Mouse (Mus musculus): Measurements from ENCODE around the gene Spint4. TPM values are rescaled to one million over a fixed set of nuclear protein-coding genes. Genes with fewer than 3 reads are reported as not detected.

The Spint4 gene
- total and polyA plus RNA-seq, 3 experiments, result not detected

- Histone ChIP-seq H3K4me2 (ENCODE audit: insufficient read depth, low read depth, poor library complexity, severe bottlenecking) (no peak overlapping the region), H3K27ac (ENCODE audit: insufficient read depth, low read depth) (no peak overlapping the region), H3K4me3 (replicated peaks in 1 of 3; ENCODE audit: low read depth in 2 of 3, low read length in 2 of 3, poor library complexity in 1 of 3) (no peak overlapping the region), H3K4me1 (ENCODE audit: control insufficient read depth in 1 of 2, insufficient read depth in 2 of 2) (0 out of 4 replicates have a peak, but pooled peaks cover 0 to 2% of the 10 kb centered on the region in 2 experiments), H3K36me3 (replicated peaks in 1 of 2; ENCODE audit: control insufficient read depth in 1 of 2, insufficient read depth in 1 of 2, low read length in 1 of 2) (no peaks in the 10 kb centered on the region), H3K79me2 (replicated peaks; ENCODE audit: control insufficient read depth, extremely low read depth, insufficient read depth, poor library complexity, severe bottlenecking) (no peaks in the 10 kb centered on the region), H3K27me3 (replicated peaks) (peaks cover 79% of the 10 kb centered on the region), H3K9me3 (replicated peaks; ENCODE audit: low read length) (peaks cover 8% of the 10 kb centered on the region), H3K9ac (ENCODE audit: insufficient read depth, low read depth) (no peak overlapping the region)
- in situ Hi-C loops (cut with MboI; ENCODE audit: low pct_ligation_motif_present, low pct_unique_long_range_greater_than_20kb, low sequenced_read_pairs), result no loop called here
- no peak for TF ChIP-seq SMC3 (IDR thresholded peaks at IDR 0.05; ENCODE audit: low read depth, low read length)
- TF ChIP-seq JUN (IDR thresholded peaks at IDR 0.05; ENCODE audit: insufficient read depth, low read depth, low read length), result no peak
- no peak for TF ChIP-seq MXI1 (IDR thresholded peaks at IDR 0.05; ENCODE audit: low read depth, low read length)
- no peak for TF ChIP-seq MEF2A (IDR thresholded peaks at IDR 0.05; ENCODE audit: borderline replicate concordance, low read depth, low read length)
- no peak for TF ChIP-seq PAX5 (IDR thresholded peaks at IDR 0.05; ENCODE audit: low read length)
- no peak for TF ChIP-seq USF1 (IDR thresholded peaks at IDR 0.05; ENCODE audit: low read depth, low read length)
- TF ChIP-seq USF2 (conservative IDR thresholded peaks at IDR 0.05; ENCODE audit: low read depth, low read length), result no peak
- TF ChIP-seq MAFK (IDR thresholded peaks at IDR 0.05; ENCODE audit: insufficient replicate concordance, low read length), result no peak
- no peak for TF ChIP-seq EP300 (IDR thresholded peaks at IDR 0.05; ENCODE audit: low read length)
- TF ChIP-seq POLR2AphosphoS2 (IDR thresholded peaks at IDR 0.05; ENCODE audit: low read depth, low read length), result no peak
- no peak for TF ChIP-seq POLR2A (IDR thresholded peaks at IDR 0.05; ENCODE audit: low read depth, low read length)
- no peak for TF ChIP-seq ZC3H11A (IDR thresholded peaks at IDR 0.05; ENCODE audit: low read depth, low read length)
- TF ChIP-seq MYC (IDR thresholded peaks at IDR 0.05; ENCODE audit: low read depth, low read length), result no peak
- no peak for TF ChIP-seq KAT2A (IDR thresholded peaks at IDR 0.05; ENCODE audit: insufficient replicate concordance, low read length)
- no peak for TF ChIP-seq ELF1 (IDR thresholded peaks at IDR 0.05; ENCODE audit: low read depth, low read length)
- no peak for TF ChIP-seq IRF4 (IDR thresholded peaks at IDR 0.05; ENCODE audit: low read depth, low read length)
- TF ChIP-seq SIN3A (IDR thresholded peaks at IDR 0.05; ENCODE audit: low read length), result no peak
- TF ChIP-seq CHD1 (IDR thresholded peaks at IDR 0.05; ENCODE audit: low read depth, low read length), result no peak
- no peak for DNase-seq (ENCODE audit: extremely low read depth)
- dilution Hi-C loops (cut with MboI; ENCODE audit: extremely low pct_ligation_motif_present, extremely low pct_unique_long_range_greater_than_20kb, low sequenced_read_pairs), result no loop called here
These were observed 2.7 kb downstream of the Spint4 start for GRCm38 (mm10) chr2:164700959-164701358.

- no peak overlapping the region for H3K4me2 ChIP-seq (ENCODE audit: insufficient read depth, low read depth, poor library complexity, severe bottlenecking)
- H3K36me3 ChIP-seq (replicated peaks in 1 of 2; ENCODE audit: control insufficient read depth in 1 of 2, insufficient read depth in 1 of 2, low read length in 1 of 2), result no peaks in the 10 kb centered on the region
- no peak for DNase-seq (ENCODE audit: extremely low read depth)
- H3K4me3 ChIP-seq (replicated peaks in 1 of 3; ENCODE audit: low read depth in 2 of 3, low read length in 2 of 3, poor library complexity in 1 of 3), result no peak overlapping the region
- no peaks in the 10 kb centered on the region for H3K79me2 ChIP-seq (replicated peaks; ENCODE audit: control insufficient read depth, extremely low read depth, insufficient read depth, poor library complexity, severe bottlenecking)
- H3K9ac ChIP-seq (ENCODE audit: insufficient read depth, low read depth), result no peak overlapping the region
- no peak overlapping the region for H3K27ac ChIP-seq (ENCODE audit: insufficient read depth, low read depth)
- H3K4me1 ChIP-seq (ENCODE audit: control insufficient read depth in 1 of 2, insufficient read depth in 2 of 2), result 0 out of 4 replicates have a peak, but pooled peaks cover 0 to 2% of the 10 kb centered on the region in 2 experiments
- dilution Hi-C loops (cut with MboI; ENCODE audit: extremely low pct_ligation_motif_present, extremely low pct_unique_long_range_greater_than_20kb, low sequenced_read_pairs), result no loop called here
- H3K9me3 ChIP-seq (replicated peaks; ENCODE audit: low read length), result peaks cover 8% of the 10 kb centered on the region
- peaks cover 77% of the 10 kb centered on the region for H3K27me3 ChIP-seq (replicated peaks)
- in situ Hi-C loops (cut with MboI; ENCODE audit: low pct_ligation_motif_present, low pct_unique_long_range_greater_than_20kb, low sequenced_read_pairs), result no loop called here
- TF ChIP-seq RAD21 (IDR thresholded peaks at IDR 0.05; ENCODE audit: low read depth, low read length) (no peak), JUN (IDR thresholded peaks at IDR 0.05; ENCODE audit: insufficient read depth, low read depth, low read length) (no peak), NRF1 (IDR thresholded peaks at IDR 0.05; ENCODE audit: low read depth, low read length) (no peak), RCOR1 (conservative IDR thresholded peaks at IDR 0.05; ENCODE audit: low read depth, low read length) (no peak)
These were observed 3.5 kb downstream of the Spint4 start for GRCm38 (mm10) chr2:164701761-164702160.
